Mouse (Mus musculus) liver, adult 2 months (tissue): Measurements from ENCODE around the gene Wnt5b.

Source experiments
- CTCF ChIP-seq: fragments of 200-500 bp; IDR thresholded peaks from 2 replicates; pipeline ENCODE4 v1.5.1; 2011; ENCODE audit warnings: low read depth, low read length, control low read depth
- POLR2A ChIP-seq: fragments of 200-500 bp; IDR thresholded peaks from 2 replicates; pipeline ENCODE4 v1.6.1; 2011; ENCODE audit warnings: low read length, control low read depth; ENCODE audit not compliant: insufficient read depth; ENCODE audit errors: extremely low read depth

DNA sequence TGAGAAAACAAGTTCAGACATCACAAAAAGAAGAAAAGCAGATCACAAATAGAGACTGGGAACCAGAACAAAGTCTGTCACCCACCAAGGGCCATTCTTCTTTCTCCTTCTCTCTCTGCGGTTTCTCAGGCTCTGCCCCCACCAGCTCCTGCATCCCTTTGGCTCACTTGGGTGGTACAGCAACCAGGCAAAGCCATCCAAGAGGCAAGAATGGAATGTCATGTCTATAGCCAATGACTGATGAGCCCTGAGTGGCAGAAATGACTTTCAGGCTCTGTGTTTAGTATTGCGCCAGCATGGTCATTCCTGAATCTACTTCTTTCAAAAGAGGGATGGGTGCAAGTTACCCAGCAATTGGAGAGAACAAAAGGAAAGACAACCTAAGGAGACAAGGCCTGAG, 46.7 kb upstream of the Wnt5b start:
- TF ChIP-seq CTCF (no peak), POLR2A (no peak)
